Mouse (Mus musculus) forebrain, embryonic 10.5 days (tissue): ENCODE results near the gene Nln. TPM values are rescaled to one million over a fixed set of nuclear protein-coding genes. Genes with fewer than 3 reads are reported as not detected.

Source experiments
- DNase-seq: peaks from one replicate; pipeline ENCODE4 v3.0.0-alpha.2; 2017; ENCODE audit warnings: low spot score; ENCODE audit errors: extremely low spot score
- H3K27ac ChIP-seq: fragments of 300-500 bp; sonication (generic); 2 replicates; pipeline ENCODE4 v1.5.1; 2016; ENCODE audit warnings: mild to moderate bottlenecking
- H3K27me3 ChIP-seq: fragments of 300-500 bp; sonication (generic); 2 replicates; pipeline ENCODE4 v1.6.1; 2016; ENCODE audit warnings: mild to moderate bottlenecking; ENCODE audit not compliant: poor library complexity, severe bottlenecking
- H3K36me3 ChIP-seq: fragments of 300-500 bp; sonication (generic); replicated peaks from 2 replicates; pipeline ENCODE4 v1.6.1; 2016; ENCODE audit warnings: mild to moderate bottlenecking, moderate library complexity
- H3K4me1 ChIP-seq: fragments of 300-500 bp; sonication (generic); 2 replicates; pipeline ENCODE4 v1.6.1; 2016
- H3K4me3 ChIP-seq: fragments of 300-500 bp; sonication (generic); 2 replicates; pipeline ENCODE4 v1.5.1; 2016; ENCODE audit warnings: mild to moderate bottlenecking, moderate library complexity
- H3K9me3 ChIP-seq: fragments of 300-500 bp; sonication (generic); 2 replicates; pipeline ENCODE4 v1.6.1; 2016; ENCODE audit warnings: mild to moderate bottlenecking, moderate library complexity
- WGBS: fragments of 180-500 bp; shearing (Covaris S2); methylation state at CpG from one replicate; pipeline ENCODE4 v1.1.7; 2016; 5-methylcytosine and 5-hydroxymethylcytosine counted together
- polyA plus RNA-seq: library from polyadenylated mRNA; unstranded; fragments of >200 nt; fragmentation: Nextera tagmentation; extraction: Ambion mirVana; gene quantifications from 2 replicates; pipeline ENCODE4 v1.2.1, GENCODE M21; 2016

Nln gene
- polyA plus RNA-seq, 1 experiment from 2014 or later, result 17.1 TPM

DNA sequence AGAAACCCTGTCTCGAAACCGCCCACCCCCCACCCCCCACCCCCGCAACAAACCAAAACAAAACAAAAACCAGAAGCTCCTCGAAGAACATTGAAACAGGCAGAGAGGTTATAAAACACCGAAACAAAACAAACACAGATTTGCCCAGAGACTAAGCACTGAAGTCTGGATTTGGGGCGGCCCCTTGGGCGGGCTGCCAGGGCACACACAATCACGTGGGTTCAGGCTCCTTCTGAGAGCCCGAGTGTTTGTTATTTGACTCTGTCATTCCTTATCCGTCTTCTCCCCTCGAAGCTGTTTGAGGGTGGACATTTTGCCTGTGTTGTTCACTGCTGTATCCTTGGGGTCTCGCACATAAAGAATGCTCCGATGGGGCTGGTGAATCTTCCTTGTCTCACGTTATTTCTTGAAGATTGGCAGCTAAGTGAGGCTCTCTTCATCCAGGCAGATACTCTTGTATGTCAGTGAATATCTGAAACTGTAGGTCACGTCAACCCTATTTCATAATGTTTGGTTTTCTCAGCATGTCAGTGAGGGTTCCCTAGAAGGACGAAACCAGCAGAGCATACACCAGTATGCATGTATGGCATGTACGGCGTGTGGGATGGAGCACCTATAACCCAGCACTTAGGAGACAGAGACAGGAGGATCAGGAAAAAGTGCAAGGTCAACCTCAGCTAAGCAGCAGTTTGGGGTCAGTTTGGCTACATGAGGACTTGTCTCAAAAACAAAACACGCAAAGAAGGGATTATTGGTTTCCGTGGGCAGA, 123.7 kb downstream of the Nln start:
- 92% methylated on average over 20 of the region's 20 CpGs for WGBS
- DNase-seq, result no peak
- H3K27ac ChIP-seq, result no peak overlapping the region
- H3K36me3 ChIP-seq, result no peaks in the 10 kb centered on the region
- no peaks in the 10 kb centered on the region for H3K4me1 ChIP-seq
- H3K9me3 ChIP-seq, result peaks cover 6% of the 10 kb centered on the region
- H3K27me3 ChIP-seq, result no peaks in the 10 kb centered on the region
- no peak overlapping the region for H3K4me3 ChIP-seq

DNA sequence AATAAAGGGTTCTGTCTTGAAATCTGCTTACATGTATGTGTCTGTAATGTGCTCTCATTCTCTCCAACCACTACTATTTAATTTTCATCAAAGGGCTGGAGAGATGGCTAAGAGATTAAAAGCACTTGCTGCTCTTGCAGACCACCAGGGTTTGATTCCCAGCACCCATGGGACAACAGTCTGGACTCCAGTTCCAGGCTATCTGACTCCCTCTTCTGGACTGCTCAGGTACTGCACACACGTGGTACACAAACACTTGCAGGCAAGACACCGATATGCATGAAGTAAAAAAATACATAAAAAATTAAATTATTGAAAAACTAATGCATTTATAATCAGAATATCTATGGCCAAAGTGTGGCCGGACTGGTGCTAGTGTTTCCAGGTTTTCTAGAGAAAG, 127.0 kb downstream of the Nln start:
- Histone ChIP-seq H3K27me3 (no peaks in the 10 kb centered on the region), H3K27ac (no peak overlapping the region), H3K4me3 (no peak overlapping the region), H3K9me3 (no peaks in the 10 kb centered on the region; the same call in 1 of the 2 replicates), H3K36me3 (no peaks in the 10 kb centered on the region), H3K4me1 (no peaks in the 10 kb centered on the region)
- DNase-seq, result no peak
- WGBS, result 99% methylated on average over 3 of the region's 3 CpGs

DNA sequence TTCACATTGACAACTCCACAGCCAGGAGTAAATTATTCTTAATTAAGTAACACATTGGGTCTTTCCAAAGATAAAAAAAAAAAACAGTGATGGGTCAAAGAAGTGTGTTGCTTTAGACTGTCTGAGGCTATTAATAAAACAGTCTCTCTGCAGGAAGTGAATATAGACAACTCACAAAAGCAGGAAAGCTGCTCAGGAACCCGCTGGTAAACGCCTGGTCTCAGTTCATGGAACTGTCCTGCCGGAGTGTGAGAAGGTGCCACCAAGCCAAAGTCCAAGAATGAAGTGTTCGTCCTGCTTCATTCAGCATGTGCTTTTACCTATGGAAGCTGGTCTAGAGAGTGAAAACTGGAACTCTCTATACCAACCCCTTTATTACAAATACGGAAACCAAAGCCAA, 129.0 kb downstream of the Nln start:
- Histone ChIP-seq H3K27ac (no peak overlapping the region), H3K27me3 (no peaks in the 10 kb centered on the region), H3K4me3 (no peak overlapping the region), H3K36me3 (no peaks in the 10 kb centered on the region), H3K9me3 (no peaks in the 10 kb centered on the region; the same call in 1 of the 2 replicates), H3K4me1 (no peaks in the 10 kb centered on the region)
- DNase-seq, result no peak
- 94% methylated on average over 5 of the region's 5 CpGs for WGBS

DNA sequence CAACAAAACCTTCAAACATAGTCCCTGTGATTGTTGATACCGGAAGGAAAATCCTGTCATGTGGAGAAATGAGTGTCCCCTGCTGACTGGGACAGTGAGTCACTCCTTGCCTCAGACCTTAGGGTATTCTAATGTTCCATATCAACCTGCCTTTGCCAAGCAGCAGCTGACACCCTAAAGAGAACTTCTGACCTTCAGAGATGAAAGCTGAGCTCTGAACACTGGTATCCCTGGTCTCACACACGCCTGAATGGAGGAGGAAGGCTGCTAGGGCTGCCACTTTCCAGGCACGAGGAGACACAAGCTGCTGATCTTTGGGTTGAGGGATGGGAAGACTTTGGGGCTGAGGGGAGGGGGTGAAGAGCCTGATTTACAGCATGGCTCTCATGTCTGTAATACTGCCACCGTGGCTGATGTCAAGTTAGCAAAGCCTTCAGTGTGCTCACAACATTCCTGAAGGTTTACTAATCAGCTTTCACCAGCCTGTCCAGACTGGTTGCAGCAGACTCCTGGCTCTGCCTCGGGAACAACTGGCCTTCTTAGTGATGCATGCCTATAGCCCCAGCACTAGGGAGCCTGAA, 131.0 kb downstream of the Nln start:
- no peak for DNase-seq
- WGBS, result 62% methylated on average over 5 of the region's 5 CpGs
- no peaks in the 10 kb centered on the region for H3K36me3 ChIP-seq
- no peaks in the 10 kb centered on the region; the same call in 1 of the 2 replicates for H3K9me3 ChIP-seq
- no peaks in the 10 kb centered on the region for H3K27me3 ChIP-seq
- H3K4me1 ChIP-seq, result no peaks in the 10 kb centered on the region
- H3K27ac ChIP-seq, result no peak overlapping the region
- no peak overlapping the region for H3K4me3 ChIP-seq

DNA sequence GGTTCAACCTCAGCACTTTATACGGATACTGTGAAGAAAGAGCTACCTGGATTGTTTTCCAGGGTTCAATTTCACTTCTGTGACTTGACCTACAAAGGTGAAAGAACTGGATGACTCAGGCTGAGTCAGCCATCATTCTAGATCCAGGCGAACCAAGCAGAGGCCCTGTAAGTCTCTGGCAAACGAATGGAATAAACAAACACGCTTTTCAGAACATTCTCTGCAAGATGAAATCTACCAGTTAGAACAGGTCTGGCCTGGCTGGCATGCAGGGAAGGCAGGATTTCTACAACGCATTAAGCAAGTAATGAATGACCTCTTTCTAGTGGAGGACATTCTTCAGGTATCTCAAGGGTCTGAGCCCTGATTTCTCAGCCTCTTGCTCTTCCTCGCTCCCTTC, 131.6 kb downstream of the Nln start:
- WGBS, result 83% methylated on average over 6 of the region's 6 CpGs
- H3K4me1 ChIP-seq, result no peaks in the 10 kb centered on the region
- H3K27me3 ChIP-seq, result no peaks in the 10 kb centered on the region
- H3K9me3 ChIP-seq, result no peaks in the 10 kb centered on the region; the same call in 1 of the 2 replicates
- no peaks in the 10 kb centered on the region for H3K36me3 ChIP-seq
- H3K27ac ChIP-seq, result no peak overlapping the region
- no peak for DNase-seq
- no peak overlapping the region for H3K4me3 ChIP-seq

DNA sequence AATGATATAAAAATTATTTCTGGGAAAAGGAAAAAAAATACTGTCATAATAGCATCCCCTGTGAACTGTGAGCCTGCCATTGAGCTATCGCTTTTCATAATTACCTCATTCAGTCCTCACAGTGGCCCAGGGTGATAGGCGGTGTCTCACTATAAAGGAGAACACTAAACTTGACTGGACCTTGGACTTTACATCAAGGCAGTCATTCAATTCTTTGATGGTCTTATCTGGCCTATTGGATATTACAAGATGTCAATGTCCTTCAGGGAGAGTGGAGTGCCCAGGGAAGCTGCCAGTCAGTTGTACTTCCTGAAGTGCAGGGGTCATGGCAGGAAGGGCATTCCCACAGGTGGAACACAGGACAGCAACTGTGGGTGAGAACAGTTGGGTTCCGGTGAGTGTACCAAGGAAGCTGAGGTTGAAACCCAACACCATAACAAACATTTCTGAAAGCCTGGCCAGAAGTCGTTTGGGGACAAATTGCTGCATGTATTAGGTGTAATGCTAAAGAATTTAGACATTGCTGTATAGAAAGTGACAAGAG, 133.2 kb downstream of the Nln start:
- Histone ChIP-seq H3K27me3 (no peaks in the 10 kb centered on the region), H3K4me1 (no peaks in the 10 kb centered on the region), H3K9me3 (no peaks in the 10 kb centered on the region), H3K36me3 (no peaks in the 10 kb centered on the region), H3K4me3 (no peak overlapping the region), H3K27ac (no peak overlapping the region)
- no peak for DNase-seq
- 80% methylated on average over 4 of the region's 4 CpGs for WGBS

DNA sequence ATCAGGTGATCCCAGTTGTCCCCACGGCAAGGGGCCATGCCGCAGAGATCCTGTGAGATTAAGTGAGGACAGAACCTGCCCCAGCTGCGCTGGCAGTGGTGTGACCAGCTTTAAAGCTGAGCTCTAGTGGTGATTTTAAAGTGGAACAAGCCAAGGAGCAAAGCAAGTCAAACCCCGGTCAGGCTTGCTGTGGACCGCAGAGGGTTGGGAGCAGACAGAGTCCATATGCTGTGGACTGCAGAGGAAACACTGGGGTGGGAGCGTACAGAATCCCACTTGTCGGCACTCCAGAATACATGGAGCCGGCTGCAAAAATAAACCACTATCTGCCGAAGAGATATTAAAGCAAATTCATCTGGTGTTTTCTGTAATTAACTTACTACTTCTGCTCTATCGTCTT, 134.3 kb downstream of the Nln start:
- no peak for DNase-seq
- H3K27ac ChIP-seq, result no peak overlapping the region
- H3K4me3 ChIP-seq, result no peak overlapping the region
- H3K27me3 ChIP-seq, result no peaks in the 10 kb centered on the region
- H3K36me3 ChIP-seq, result no peaks in the 10 kb centered on the region
- 89% methylated on average over 10 of the region's 10 CpGs for WGBS
- H3K4me1 ChIP-seq, result peaks cover 3% of the 10 kb centered on the region
- H3K9me3 ChIP-seq, result no peaks in the 10 kb centered on the region

DNA sequence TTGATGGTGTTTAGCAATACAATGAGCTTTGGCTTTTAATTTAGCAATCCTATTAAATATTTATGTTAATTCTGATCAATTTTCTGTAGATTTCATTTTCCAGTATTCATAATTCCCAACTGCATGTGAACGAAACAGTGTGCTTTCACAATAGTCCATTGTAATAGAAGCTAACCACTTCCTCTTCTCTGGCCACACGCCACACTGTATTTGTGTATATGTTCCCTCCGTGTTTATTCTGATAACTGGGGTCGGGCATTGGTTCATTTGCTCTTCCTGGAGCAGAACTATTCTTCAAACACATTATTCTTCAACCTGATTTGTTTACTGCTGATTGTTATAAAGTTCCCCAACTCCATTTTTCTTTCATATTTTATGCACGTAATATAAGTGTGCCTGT, 135.4 kb downstream of the Nln start:
- Histone ChIP-seq H3K9me3 (no peaks in the 10 kb centered on the region), H3K4me3 (no peak overlapping the region), H3K36me3 (no peaks in the 10 kb centered on the region), H3K27me3 (no peaks in the 10 kb centered on the region), H3K4me1 (peaks cover 8% of the 10 kb centered on the region), H3K27ac (no peak overlapping the region)
- WGBS, result 87% methylated on average over 5 of the region's 5 CpGs
- no peak for DNase-seq

Other genes with a start within 250 kb of the Nln start
- gene Erbin, start 189.1 kb downstream of the Nln start, polyA plus RNA-seq, result 13.4 and 13.5 TPM in 2 replicates
- 8.0 and 9.0 TPM in 2 replicates for gene Sgtb, start 127 bp upstream of the Nln start, polyA plus RNA-seq
- gene Trappc13, start 68.9 kb upstream of the Nln start, polyA plus RNA-seq, result 89.7 and 93.8 TPM in 2 replicates
- gene Trim23, start 69.2 kb upstream of the Nln start, polyA plus RNA-seq, result 18.0 and 18.7 TPM in 2 replicates
- gene Cenpk, start 119.0 kb upstream of the Nln start, polyA plus RNA-seq, result 92.5 and 102 TPM in 2 replicates
- gene Ppwd1, start 119.2 kb upstream of the Nln start, polyA plus RNA-seq, result 20.1 and 21.3 TPM in 2 replicates
- 2.3 and 2.7 TPM in 2 replicates for gene Adamts6, start 178.2 kb upstream of the Nln start, polyA plus RNA-seq